Mouse (Mus musculus): Measurements from ENCODE around the gene Hyal1. TPM values are rescaled to one million over a fixed set of nuclear protein-coding genes. Genes with fewer than 3 reads are reported as not detected.

The Hyal1 gene
- polyA plus RNA-seq, 1 experiment from 2014 or later, result 5.0 TPM

- ATAC-seq (replicated peaks; ENCODE audit: low FRiP score, low read depth), result no peak
- H3K4me3 ChIP-seq (replicated peaks; ENCODE audit: low read depth, low read length), result no peak overlapping the region
- 0 out of 2 replicates have a peak, but pooled peaks cover 5% of the 10 kb centered on the region for H3K36me3 ChIP-seq (ENCODE audit: insufficient read depth, low read length)
- H3K9ac ChIP-seq (ENCODE audit: low read depth, low read length), result no peak overlapping the region
- no peak for DNase-seq (ENCODE audit: low spot score)
- peaks cover 22% of the 10 kb centered on the region for H3K4me1 ChIP-seq (replicated peaks; ENCODE audit: insufficient read depth, low read length)
- H3K27ac ChIP-seq, result no peak overlapping the region
- WGBS, result 80% methylated on average over 11 of the region's 11 CpGs
- H3K9me3 ChIP-seq (replicated peaks; ENCODE audit: low read length), result no peaks in the 10 kb centered on the region
- H3K4me2 ChIP-seq (ENCODE audit: low read length), result no peak overlapping the region
- H3K27me3 ChIP-seq (ENCODE audit: insufficient read depth, low read length), result no peaks in the 10 kb centered on the region
- no peak for TF ChIP-seq CTCF (IDR thresholded peaks at IDR 0.05; ENCODE audit: low read depth)
Measured at GRCm38 (mm10) chr9:107601275-107601674, 24.5 kb downstream of the Hyal1 start.

GRCm38 (mm10) chr9:107602068-107602648 lies 25.4 kb downstream of the Hyal1 start:
- H3K27ac ChIP-seq, result no peak overlapping the region
- ATAC-seq (replicated peaks; ENCODE audit: low FRiP score, low read depth) (no peak), DNase-seq (ENCODE audit: low spot score) (peak; percentile 96)
- no peaks in the 10 kb centered on the region for H3K9me3 ChIP-seq (replicated peaks; ENCODE audit: low read length)
- H3K36me3 ChIP-seq (ENCODE audit: insufficient read depth, low read length), result 0 out of 2 replicates have a peak, but pooled peaks cover 5% of the 10 kb centered on the region
- 10% methylated on average over 10 of the region's 10 CpGs for WGBS
- no peak overlapping the region for H3K4me2 ChIP-seq (ENCODE audit: low read length)
- no peak overlapping the region for H3K4me3 ChIP-seq (replicated peaks; ENCODE audit: low read depth, low read length)
- no peak overlapping the region for H3K9ac ChIP-seq (ENCODE audit: low read depth, low read length)
- TF ChIP-seq CTCF (IDR thresholded peaks at IDR 0.05; ENCODE audit: low read depth), result peak; percentile 100
- no peaks in the 10 kb centered on the region for H3K27me3 ChIP-seq (ENCODE audit: insufficient read depth, low read length)
- peaks cover 31% of the 10 kb centered on the region for H3K4me1 ChIP-seq (replicated peaks; ENCODE audit: insufficient read depth, low read length)

- no peak for ATAC-seq (replicated peaks; ENCODE audit: low FRiP score, low read depth)
- WGBS, result 60% methylated on average over 6 of the region's 6 CpGs
Measured at GRCm38 (mm10) chr9:107603251-107603650, 26.5 kb downstream of the Hyal1 start.

DNA sequence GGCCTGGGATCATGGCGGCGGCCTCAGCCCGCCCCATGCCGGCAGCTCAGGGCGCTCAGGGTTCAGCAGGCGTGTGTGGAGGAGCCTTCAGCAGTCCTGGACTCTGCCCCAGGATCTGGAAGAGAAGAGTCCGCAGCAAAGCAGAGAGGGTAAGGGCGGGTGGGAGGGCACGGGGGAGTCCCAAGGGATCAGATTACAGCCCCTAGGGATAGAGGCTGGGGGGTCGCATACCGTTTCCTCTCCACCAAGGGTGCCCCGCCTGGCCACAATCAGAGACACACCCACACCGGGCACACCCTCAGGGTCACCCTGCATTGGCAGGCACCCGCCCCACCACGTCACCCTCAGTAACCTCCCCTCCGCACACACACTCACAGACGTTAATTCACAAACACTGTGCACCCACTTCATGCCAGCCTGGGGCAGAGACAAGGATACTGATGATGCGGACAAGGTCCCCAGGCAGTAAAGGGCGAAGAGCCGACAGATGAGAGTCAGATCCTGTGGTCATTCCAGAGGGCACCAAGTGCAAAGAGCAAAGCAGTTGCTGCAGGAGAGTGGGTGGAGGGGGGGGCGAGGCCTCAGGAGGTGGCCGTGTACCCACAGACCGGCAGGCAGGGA lies 28.4 kb downstream of the Hyal1 start:
- ATAC-seq (replicated peaks; ENCODE audit: low FRiP score, low read depth) (peak; percentile 72), DNase-seq (ENCODE audit: low spot score) (peak; percentile 65)
- H3K9ac ChIP-seq (ENCODE audit: low read depth, low read length), result peak overlapping the region; percentile 49
- H3K4me3 ChIP-seq (replicated peaks; ENCODE audit: low read depth, low read length), result peak overlapping the region; percentile 11
- peak overlapping the region; percentile 45 for H3K4me2 ChIP-seq (ENCODE audit: low read length)
- 0 out of 2 replicates have a peak, but pooled peaks cover 5% of the 10 kb centered on the region for H3K36me3 ChIP-seq (ENCODE audit: insufficient read depth, low read length)
- H3K4me1 ChIP-seq (replicated peaks; ENCODE audit: insufficient read depth, low read length), result peaks cover 50% of the 10 kb centered on the region
- no peaks in the 10 kb centered on the region for H3K27me3 ChIP-seq (ENCODE audit: insufficient read depth, low read length)
- WGBS, result 25% methylated on average over 23 of the region's 23 CpGs
- peak overlapping the region; percentile 85 for H3K27ac ChIP-seq
- H3K9me3 ChIP-seq (replicated peaks; ENCODE audit: low read length), result no peaks in the 10 kb centered on the region
- no peak for TF ChIP-seq CTCF (IDR thresholded peaks at IDR 0.05; ENCODE audit: low read depth)

More at GRCm38 (mm10) chr9:107603251-107603650, 26.5 kb downstream of the Hyal1 start:
- Histone ChIP-seq H3K4me3 (replicated peaks; ENCODE audit: low read depth, low read length) (no peak overlapping the region), H3K27me3 (ENCODE audit: insufficient read depth, low read length) (no peaks in the 10 kb centered on the region), H3K4me2 (ENCODE audit: low read length) (no peak overlapping the region), H3K9ac (ENCODE audit: low read depth, low read length) (no peak overlapping the region), H3K27ac (no peak overlapping the region), H3K4me1 (replicated peaks; ENCODE audit: insufficient read depth, low read length) (peaks cover 36% of the 10 kb centered on the region), H3K9me3 (replicated peaks; ENCODE audit: low read length) (no peaks in the 10 kb centered on the region), H3K36me3 (ENCODE audit: insufficient read depth, low read length) (0 out of 2 replicates have a peak, but pooled peaks cover 5% of the 10 kb centered on the region)
- DNase-seq (ENCODE audit: low spot score), result no peak
- no peak for TF ChIP-seq CTCF (IDR thresholded peaks at IDR 0.05; ENCODE audit: low read depth)

DNA sequence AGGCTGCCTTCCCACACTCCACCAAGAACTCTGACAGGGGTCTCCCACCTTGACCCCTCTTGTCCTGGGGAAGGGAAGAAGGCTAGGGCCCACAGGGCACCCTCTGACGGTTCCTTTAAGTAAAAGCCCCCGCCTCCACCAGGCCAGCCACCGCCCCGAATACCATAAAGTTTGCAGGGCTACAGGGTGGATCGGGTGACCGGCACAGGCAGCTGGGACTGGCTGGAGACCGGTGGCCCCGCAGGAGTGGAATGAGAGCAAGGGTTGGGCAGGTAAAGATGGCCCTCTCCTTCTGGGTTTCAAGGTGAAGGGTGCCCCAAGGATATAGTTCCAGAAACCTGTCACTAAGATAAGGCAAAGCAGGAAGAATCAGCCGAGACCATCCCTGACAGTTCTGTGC lies 29.9 kb downstream of the Hyal1 start:
- H3K4me2 ChIP-seq (ENCODE audit: low read length), result peak overlapping the region; percentile 50
- peaks cover 52% of the 10 kb centered on the region for H3K4me1 ChIP-seq (replicated peaks; ENCODE audit: insufficient read depth, low read length)
- TF ChIP-seq CTCF (IDR thresholded peaks at IDR 0.05; ENCODE audit: low read depth), result no peak
- peak overlapping the region; percentile 85 for H3K27ac ChIP-seq
- 5% methylated on average over 9 of the region's 9 CpGs for WGBS
- peak overlapping the region; percentile 48; the same call in 1 of the 2 replicates for H3K9ac ChIP-seq (ENCODE audit: low read depth, low read length)
- H3K27me3 ChIP-seq (ENCODE audit: insufficient read depth, low read length), result no peaks in the 10 kb centered on the region
- no peaks in the 10 kb centered on the region for H3K9me3 ChIP-seq (replicated peaks; ENCODE audit: low read length)
- DNase-seq (ENCODE audit: low spot score), result peak; percentile 57
- 0 out of 2 replicates have a peak, but pooled peaks have one; percentile 14 for ATAC-seq (replicated peaks; ENCODE audit: low FRiP score, low read depth)
- H3K4me3 ChIP-seq (replicated peaks; ENCODE audit: low read depth, low read length), result peak overlapping the region; percentile 13
- no peaks in the 10 kb centered on the region for H3K36me3 ChIP-seq (ENCODE audit: insufficient read depth, low read length)

- Histone ChIP-seq H3K9me3 (replicated peaks; ENCODE audit: low read length) (no peaks in the 10 kb centered on the region), H3K4me3 (replicated peaks; ENCODE audit: low read depth, low read length) (peak overlapping the region; percentile 13), H3K9ac (ENCODE audit: low read depth, low read length) (peak overlapping the region; percentile 48; the same call in 1 of the 2 replicates), H3K4me2 (ENCODE audit: low read length) (peak overlapping the region; percentile 50), H3K27ac (peak overlapping the region; percentile 85), H3K36me3 (ENCODE audit: insufficient read depth, low read length) (no peaks in the 10 kb centered on the region), H3K27me3 (ENCODE audit: insufficient read depth, low read length) (no peaks in the 10 kb centered on the region), H3K4me1 (replicated peaks; ENCODE audit: insufficient read depth, low read length) (peaks cover 57% of the 10 kb centered on the region)
- DNase-seq (ENCODE audit: low spot score) (no peak), ATAC-seq (replicated peaks; ENCODE audit: low FRiP score, low read depth) (no peak)
- TF ChIP-seq CTCF (IDR thresholded peaks at IDR 0.05; ENCODE audit: low read depth), result no peak
- WGBS, result 56% methylated on average over 2 of the region's 2 CpGs
Measured at GRCm38 (mm10) chr9:107607036-107607435, 30.3 kb downstream of the Hyal1 start.
